In the genomic region with DNA sequence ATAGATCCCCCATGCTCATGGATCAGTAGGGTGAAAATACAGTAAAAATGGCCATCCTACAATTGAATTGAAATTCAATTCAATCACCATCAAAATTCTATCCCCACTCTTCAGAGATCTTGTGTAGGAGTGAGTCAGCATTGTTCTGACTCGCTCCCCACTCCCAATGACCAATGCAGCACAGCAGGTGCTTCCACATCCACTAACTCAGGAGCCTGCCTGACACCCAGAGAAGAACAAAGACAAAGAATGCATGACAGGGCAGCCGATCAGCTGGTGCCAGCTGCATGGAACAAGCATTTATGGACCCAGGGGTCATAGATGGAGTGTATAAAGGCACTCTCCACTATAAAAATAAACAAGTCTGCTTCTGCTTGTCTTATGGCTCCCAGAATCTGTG, we compare ENCODE assay signal across 24 mouse cellular contexts.
DNase-seq lines count a peak whose midpoint lies in the region; TF ChIP-seq lines count a peak whose summit lies in the region.
"Had no signal": no experiment of that assay in that cellular context is flagged by ENCODE, and none has a peak within 500 bp of the region (broad histone marks: within the 10 kb centered on the region; RNA-seq: fewer than 3 reads in every experiment).

No protein-coding gene starts in this region.

- no peaks in the 10 kb centered on the region for H3K27me3 ChIP-seq in heart, adult 2 months (ENCODE audit: control insufficient read depth, insufficient read depth, low read length)
- H3K27me3 ChIP-seq: embryonic facial prominence, embryonic 13.5 days; hindbrain, embryonic 15.5 days; limb, embryonic 13.5 days; lung, embryonic 15.5 days had no signal

- no peaks in the 10 kb centered on the region for H3K36me3 ChIP-seq in heart, adult 2 months (ENCODE audit: control insufficient read depth, insufficient read depth, low read length)
- H3K36me3 ChIP-seq: hindbrain, embryonic 15.5 days; lung, embryonic 15.5 days had no signal

- H3K4me1 ChIP-seq in heart, adult 2 months (ENCODE audit: control insufficient read depth, insufficient read depth, low read length), result no peaks in the 10 kb centered on the region
- H3K4me1 ChIP-seq: hindbrain, embryonic 10.5 days; hindbrain, embryonic 15.5 days had no signal

- H3K4me3 ChIP-seq in heart, adult 2 months, result no peak overlapping the region
- H3K4me3 ChIP-seq: embryonic facial prominence, embryonic 13.5 days; hindbrain, embryonic 10.5 days; hindbrain, embryonic 15.5 days; limb, embryonic 13.5 days; lung, embryonic 15.5 days had no signal

- no peak for TF ChIP-seq POLR2A in heart, adult 2 months (IDR thresholded peaks at IDR 0.05; ENCODE audit: insufficient read depth, low read depth, low read length)

- no peaks in the 10 kb centered on the region; the same call in 1 of the 2 replicates for H3K79me2 ChIP-seq in heart, adult 2 months (replicated peaks; ENCODE audit: control insufficient read depth, insufficient read depth, low read length)

- no peak for TF ChIP-seq CTCF in heart, adult 2 months (IDR thresholded peaks at IDR 0.05)

- no peak overlapping the region for H3K9ac ChIP-seq in heart, adult 2 months (ENCODE audit: low read depth, low read length)
- H3K9ac ChIP-seq: embryonic facial prominence, embryonic 13.5 days; hindbrain, embryonic 15.5 days; limb, embryonic 13.5 days; lung, embryonic 15.5 days had no signal

- 81% methylated on average over 2 of the region's 2 CpGs for WGBS in heart, adult 2 months

- no peak for TF ChIP-seq EP300 in heart, adult 2 months (IDR thresholded peaks at IDR 0.05; ENCODE audit: insufficient read depth, low read depth, low read length)

- DNase-seq in heart, adult 11 months, result peak; percentile 68
- no peak for DNase-seq in heart, adult 2 months
- DNase-seq in ES-CJ7 (ENCODE audit: low read depth, low spot score) (peak; percentile 32), ZHBTc4 (ENCODE audit: low read depth, low spot score) (peak; percentile 45)
- peak; percentile 50 for DNase-seq in thymus, postnatal 4 days
- DNase-seq in adrenal gland, adult 18-20 months (ENCODE audit: low spot score in 2 of 2), result no peak
- no peak for DNase-seq in frontal cortex, postnatal 14 days (ENCODE audit: low spot score in 2 of 2)
- no peak for DNase-seq in adrenal gland, postnatal 4 days (ENCODE audit: low spot score in 2 of 2)
- DNase-seq: adrenal gland, postnatal 10 days; cerebellum, adult 11-12 months; cerebellum, adult 9-11 months; heart, postnatal 14 days; kidney, adult 2 months; kidney, postnatal 36 days; lung, postnatal 4 days; midbrain, embryonic 14.5 days; right cerebral cortex, adult 18-20 months; spleen, adult 18-20 months had no signal

- H3K27ac ChIP-seq in heart, adult 2 months, result no peak overlapping the region
- H3K27ac ChIP-seq: embryonic facial prominence, embryonic 13.5 days; hindbrain, embryonic 10.5 days; hindbrain, embryonic 15.5 days; limb, embryonic 13.5 days; lung, embryonic 15.5 days; stomach, postnatal 0 days had no signal

- intact Hi-C loops in heart, adult 2 months (cut with DNase I), result no loop called here

Comparison
In these comparisons a context has a peak if more than half of its experiments do, and no peak if none do; other contexts are left out.
1. DNase-seq: peak in heart, adult 11 months (single experiment), ES-CJ7 (single experiment), ZHBTc4 (single experiment) and thymus, postnatal 4 days (single experiment); none in heart, adult 2 months (0 of 2), adrenal gland, adult 18-20 months (0 of 2), frontal cortex, postnatal 14 days (0 of 2) and adrenal gland, postnatal 4 days (0 of 2).